Mouse (Mus musculus): Measurements from ENCODE around the gene Gm13023. TPM values are rescaled to one million over a fixed set of nuclear protein-coding genes. Genes with fewer than 3 reads are reported as not detected.
"Not testable (repeated sequence)": the region's sequence is repeated elsewhere in the genome, so short reads cannot be mapped to it uniquely, and the experiment has no call there.

Gm13023 gene
- not detected for total RNA-seq (2021)
- long read RNA-seq, experiment 1 = 0 reads
- long read RNA-seq, experiment 2 = 0 reads

DNA sequence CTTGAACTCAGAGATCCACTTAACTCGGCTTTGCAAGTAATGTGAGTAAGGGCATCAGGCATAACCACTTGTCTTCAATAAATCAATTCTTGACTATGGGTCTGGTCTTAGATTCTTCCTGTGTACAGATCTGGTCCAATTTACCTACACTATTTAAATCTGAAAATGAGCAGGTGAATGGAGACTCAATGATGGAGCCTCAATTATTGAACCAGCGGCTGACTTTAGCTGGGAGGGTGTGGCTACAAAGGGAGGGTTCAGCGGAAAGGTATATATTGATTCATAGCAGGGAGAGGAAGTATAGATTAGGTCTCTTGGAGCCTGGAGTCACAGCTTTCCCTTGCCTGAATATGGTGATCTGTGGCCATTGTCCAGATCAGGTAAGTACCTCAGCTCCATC lies at the start of gene Gm13023:
Gm13023 (plus strand) TSS at position 301 of the 400 bp plus-strand sequence.
- DNase-seq = not testable (repeated sequence)

GRCm38 (mm10) chr4:143815993-143816392 lies 26.8 kb downstream of the Gm13023 start, which contains the start of gene Gm13084:
Gene Gm13084 (minus strand): TSS chr4:143816093.
- DNase-seq = no peak

Other genes with a start within 250 kb of the Gm13023 start
- not detected for gene BC080695, start 237.7 kb upstream of the Gm13023 start, total RNA-seq (2021)
- gene Gm13057, start 237.6 kb upstream of the Gm13023 start, total RNA-seq (2021) = not detected
- not detected for gene Gm13083, start 174.3 kb upstream of the Gm13023 start, total RNA-seq (2021)
- not detected for gene Gm13088, start 132.1 kb upstream of the Gm13023 start, total RNA-seq (2021)
- not detected for gene Gm13089, start 86.6 kb upstream of the Gm13023 start, total RNA-seq (2021)
- gene Gm13078, start 69.9 kb upstream of the Gm13023 start, total RNA-seq (2021) = not detected
- gene Gm13084, start 26.7 kb downstream of the Gm13023 start, total RNA-seq (2021) = not detected
- gene Gm13103, start 57.1 kb downstream of the Gm13023 start, total RNA-seq (2021) = not detected
- not detected for gene Pramef6, start 111.0 kb downstream of the Gm13023 start, total RNA-seq (2021)
- not detected for gene Pramef25, start 161.7 kb downstream of the Gm13023 start, total RNA-seq (2021)
- gene Gm13101, start 177.6 kb downstream of the Gm13023 start, total RNA-seq (2021) = not detected
- gene Pramef17, start 205.0 kb downstream of the Gm13023 start, total RNA-seq (2021) = not detected